Mouse (Mus musculus): Measurements from ENCODE around the gene Cavin3. TPM values are rescaled to one million over a fixed set of nuclear protein-coding genes. Genes with fewer than 3 reads are reported as not detected.
A peak's percentile ranks its signal among the peaks of the same experiment; 100 is the strongest.
"Not testable (repeated sequence)": the region's sequence is repeated elsewhere in the genome, so short reads cannot be mapped to it uniquely, and the experiment has no call there.

Cavin3 gene
- total and polyA plus RNA-seq, 3 experiments = not detected

GRCm38 (mm10) chr7:105458546-105458945 lies 23.6 kb downstream of the Cavin3 start:
- Histone ChIP-seq H3K27ac (ENCODE audit: insufficient read depth, low read depth) (no peak overlapping the region), H3K4me1 (ENCODE audit: control insufficient read depth in 1 of 2, insufficient read depth in 2 of 2) (no peaks in the 10 kb centered on the region), H3K27me3 (replicated peaks) (no peaks in the 10 kb centered on the region), H3K36me3 (replicated peaks in 1 of 2; ENCODE audit: control insufficient read depth in 1 of 2, insufficient read depth in 1 of 2, low read length in 1 of 2) (no peaks in the 10 kb centered on the region), H3K9ac (ENCODE audit: insufficient read depth, low read depth) (no peak overlapping the region), H3K4me3 (replicated peaks in 1 of 3; ENCODE audit: low read depth in 2 of 3, low read length in 2 of 3, poor library complexity in 1 of 3) (no peak overlapping the region), H3K79me2 (replicated peaks; ENCODE audit: control insufficient read depth, extremely low read depth, insufficient read depth, poor library complexity, severe bottlenecking) (no peaks in the 10 kb centered on the region), H3K4me2 (ENCODE audit: insufficient read depth, low read depth, poor library complexity, severe bottlenecking) (no peak overlapping the region), H3K9me3 (replicated peaks; ENCODE audit: low read length) (no peaks in the 10 kb centered on the region)
- in situ Hi-C loops (cut with MboI; ENCODE audit: low pct_ligation_motif_present, low pct_unique_long_range_greater_than_20kb, low sequenced_read_pairs) = no loop called here
- dilution Hi-C loops (cut with MboI; ENCODE audit: extremely low pct_ligation_motif_present, extremely low pct_unique_long_range_greater_than_20kb, low sequenced_read_pairs) = no loop called here
- no peak for DNase-seq (ENCODE audit: extremely low read depth)
- TF ChIP-seq POLR2AphosphoS2 (IDR thresholded peaks at IDR 0.05; ENCODE audit: low read depth, low read length) (no peak), ETS1 (conservative IDR thresholded peaks at IDR 0.05; ENCODE audit: low read depth, low read length) (no peak), ELF1 (IDR thresholded peaks at IDR 0.05; ENCODE audit: low read depth, low read length) (no peak), ZMIZ1 (IDR thresholded peaks at IDR 0.05; ENCODE audit: low read depth, low read length) (no peak), HCFC1 (IDR thresholded peaks at IDR 0.05; ENCODE audit: low read depth, low read length) (no peak), POLR2A (IDR thresholded peaks at IDR 0.05; ENCODE audit: low read depth, low read length) (no peak), UBTF (IDR thresholded peaks at IDR 0.05; ENCODE audit: low read depth, low read length) (no peak), ZKSCAN1 (IDR thresholded peaks at IDR 0.05; ENCODE audit: borderline replicate concordance, low read depth, low read length) (no peak), SMC3 (IDR thresholded peaks at IDR 0.05; ENCODE audit: low read depth, low read length) (no peak), MYC (IDR thresholded peaks at IDR 0.05; ENCODE audit: low read depth, low read length) (no peak)

- H3K4me2 ChIP-seq (ENCODE audit: insufficient read depth, low read depth, poor library complexity, severe bottlenecking); H3K9me3 ChIP-seq (replicated peaks; ENCODE audit: low read length); dilution Hi-C loops (cut with MboI; ENCODE audit: extremely low pct_ligation_motif_present, extremely low pct_unique_long_range_greater_than_20kb, low sequenced_read_pairs); H3K27me3 ChIP-seq (replicated peaks); DNase-seq (ENCODE audit: extremely low read depth); H3K4me3 ChIP-seq (replicated peaks in 1 of 3; ENCODE audit: low read depth in 2 of 3, low read length in 2 of 3, poor library complexity in 1 of 3); H3K4me1 ChIP-seq (ENCODE audit: control insufficient read depth in 1 of 2, insufficient read depth in 2 of 2); H3K79me2 ChIP-seq (replicated peaks; ENCODE audit: control insufficient read depth, extremely low read depth, insufficient read depth, poor library complexity, severe bottlenecking); H3K36me3 ChIP-seq (replicated peaks in 1 of 2; ENCODE audit: control insufficient read depth in 1 of 2, insufficient read depth in 1 of 2, low read length in 1 of 2); H3K27ac ChIP-seq (ENCODE audit: insufficient read depth, low read depth); H3K9ac ChIP-seq (ENCODE audit: insufficient read depth, low read depth); in situ Hi-C loops (cut with MboI; ENCODE audit: low pct_ligation_motif_present, low pct_unique_long_range_greater_than_20kb, low sequenced_read_pairs): not testable (repeated sequence)
- TF ChIP-seq ZNF384 (IDR thresholded peaks at IDR 0.05; ENCODE audit: low read depth, low read length) = peak; percentile 56
Measured at GRCm38 (mm10) chr7:105453345-105453744, 28.8 kb downstream of the Cavin3 start.

GRCm38 (mm10) chr7:105445076-105445475 lies 37.0 kb downstream of the Cavin3 start:
- Histone ChIP-seq H3K9ac (ENCODE audit: insufficient read depth, low read depth) (no peak overlapping the region), H3K27ac (ENCODE audit: insufficient read depth, low read depth) (no peak overlapping the region), H3K36me3 (replicated peaks in 1 of 2; ENCODE audit: control insufficient read depth in 1 of 2, insufficient read depth in 1 of 2, low read length in 1 of 2) (no peaks in the 10 kb centered on the region), H3K4me2 (ENCODE audit: insufficient read depth, low read depth, poor library complexity, severe bottlenecking) (no peak overlapping the region), H3K27me3 (replicated peaks) (no peaks in the 10 kb centered on the region), H3K4me1 (ENCODE audit: control insufficient read depth in 1 of 2, insufficient read depth in 2 of 2) (no peaks in the 10 kb centered on the region), H3K4me3 (replicated peaks in 1 of 3; ENCODE audit: low read depth in 2 of 3, low read length in 2 of 3, poor library complexity in 1 of 3) (no peak overlapping the region), H3K79me2 (replicated peaks; ENCODE audit: control insufficient read depth, extremely low read depth, insufficient read depth, poor library complexity, severe bottlenecking) (no peaks in the 10 kb centered on the region), H3K9me3 (replicated peaks; ENCODE audit: low read length) (no peaks in the 10 kb centered on the region)
- dilution Hi-C loops (cut with MboI; ENCODE audit: extremely low pct_ligation_motif_present, extremely low pct_unique_long_range_greater_than_20kb, low sequenced_read_pairs) = no loop called here
- TF ChIP-seq GABPA (IDR thresholded peaks at IDR 0.05; ENCODE audit: insufficient replicate concordance, low read depth, low read length) = no peak
- TF ChIP-seq CHD2 (IDR thresholded peaks at IDR 0.05; ENCODE audit: low read length) = no peak
- TF ChIP-seq UBTF (IDR thresholded peaks at IDR 0.05; ENCODE audit: low read depth, low read length) = no peak
- no peak for TF ChIP-seq RCOR1 (conservative IDR thresholded peaks at IDR 0.05; ENCODE audit: low read depth, low read length)
- no peak for TF ChIP-seq MAFK (IDR thresholded peaks at IDR 0.05; ENCODE audit: insufficient replicate concordance, low read length)
- TF ChIP-seq ZC3H11A (IDR thresholded peaks at IDR 0.05; ENCODE audit: low read depth, low read length) = no peak
- DNase-seq (ENCODE audit: extremely low read depth) = no peak
- in situ Hi-C loops (cut with MboI; ENCODE audit: low pct_ligation_motif_present, low pct_unique_long_range_greater_than_20kb, low sequenced_read_pairs) = no loop called here

All from CH12.LX (cell line).